Mouse (Mus musculus) MEL (cell line): ENCODE measurements around the gene Inpp5b.

Source experiments
- CHD2 ChIP-seq: IDR thresholded peaks from 2 replicates; pipeline ENCODE4 v1.6.1; 2011; ENCODE audit warnings: low read length, improper control_type of control experiment
- CTCF ChIP-seq, 3 experiments: IDR thresholded peaks in 2 of 3; conservative IDR thresholded peaks in 1 of 3; 2 replicates each; pipeline ENCODE4 v1.5.1; 2011 to 2012; ENCODE audit warnings: low read length in 3 of 3, low read depth in 2 of 3, mild to moderate bottlenecking in 2 of 3, improper control_type of control experiment in 1 of 3, inconsistent platforms in 1 of 3, mixed read lengths in 1 of 3, moderate library complexity in 1 of 3; ENCODE audit not compliant: control insufficient read depth in 1 of 3, insufficient read depth in 1 of 3, poor library complexity in 1 of 3, severe bottlenecking in 1 of 3
- MAFK ChIP-seq: IDR thresholded peaks from 2 replicates; pipeline ENCODE4 v1.6.1; 2011; ENCODE audit warnings: low read depth, mild to moderate bottlenecking, low read length, improper control_type of control experiment, borderline replicate concordance
- MEF2A ChIP-seq: IDR thresholded peaks from 2 replicates; pipeline ENCODE4 v1.6.1; 2014; ENCODE audit warnings: low read depth, mild to moderate bottlenecking, inconsistent platforms, low read length, improper control_type of control experiment; ENCODE audit not compliant: poor library complexity, insufficient replicate concordance, severe bottlenecking; ENCODE audit errors: extremely low read depth
- SMC3 ChIP-seq: IDR thresholded peaks from 2 replicates; pipeline ENCODE4 v1.6.1; 2011; ENCODE audit warnings: low read depth, low read length, improper control_type of control experiment

GRCm38 (mm10) chr4:124796913-124797312 lies 55.3 kb downstream of the Inpp5b start:
- TF ChIP-seq MEF2A = no peak
- TF ChIP-seq SMC3 = peak; percentile 44
- peak; percentile 24 to 58 (median 35); a peak in 4 of 6 replicates for TF ChIP-seq CTCF (IDR thresholded peaks at IDR 0.05 in 2 of 3, conservative IDR thresholded peaks at IDR 0.05 in 1 of 3; ENCODE audit: control insufficient read depth in 1 of 3, insufficient read depth in 1 of 3, low read depth in 2 of 3, low read length in 3 of 3, poor library complexity in 1 of 3, severe bottlenecking in 1 of 3)
- TF ChIP-seq MAFK = no peak
- no peak for TF ChIP-seq CHD2
